Mouse (Mus musculus) E14TG2a.4 (cell line): ENCODE results near the gene Fmnl2.

Experiments used
- H3K27me3 ChIP-seq: 2 replicates; pipeline ENCODE4 v1.6.1; 2014; ENCODE audit warnings: low read length, control low read depth; ENCODE audit not compliant: insufficient read depth
- H3K36me3 ChIP-seq: 2 replicates; pipeline ENCODE4 v1.6.1; 2014; ENCODE audit warnings: low read length, control low read depth; ENCODE audit not compliant: insufficient read depth
- H3K4me1 ChIP-seq: replicated peaks from 2 replicates; pipeline ENCODE4 v1.6.1; 2014; ENCODE audit warnings: low read depth, low read length, control low read depth
- H3K4me3 ChIP-seq: replicated peaks from 2 replicates; pipeline ENCODE4 v1.5.1; 2014; ENCODE audit warnings: mild to moderate bottlenecking, low read length
- H3K9me3 ChIP-seq: 2 replicates; pipeline ENCODE4 v1.6.1; 2014; ENCODE audit warnings: low read length, control low read depth
- CTCF ChIP-seq: conservative IDR thresholded peaks from 2 replicates; pipeline ENCODE4 v1.5.1; 2014; ENCODE audit warnings: low read length
- NANOG ChIP-seq: IDR thresholded peaks from 2 replicates; pipeline ENCODE4 v1.6.1; 2014; ENCODE audit warnings: borderline replicate concordance, low read length, mixed read lengths
- POU5F1 ChIP-seq: IDR thresholded peaks from 2 replicates; pipeline ENCODE4 v1.6.1; 2014; ENCODE audit warnings: low read length, borderline replicate concordance

The Fmnl2 gene

GRCm38 (mm10) chr2:52859466-52859840 lies 1.8 kb downstream of the Fmnl2 start:
- H3K4me1 ChIP-seq: peaks cover 34% of the 10 kb centered on the region
- H3K36me3 ChIP-seq: no peaks in the 10 kb centered on the region
- no peaks in the 10 kb centered on the region for H3K9me3 ChIP-seq
- peak overlapping the region; percentile 94 for H3K4me3 ChIP-seq
- peaks cover 15% of the 10 kb centered on the region for H3K27me3 ChIP-seq
- TF ChIP-seq NANOG (no peak), POU5F1 (no peak), CTCF (no peak)

- Histone ChIP-seq H3K27me3 (peaks cover 15% of the 10 kb centered on the region), H3K4me1 (peaks cover 39% of the 10 kb centered on the region), H3K4me3 (no peak overlapping the region), H3K36me3 (no peaks in the 10 kb centered on the region), H3K9me3 (no peaks in the 10 kb centered on the region)
- no peak for TF ChIP-seq NANOG
- TF ChIP-seq CTCF: no peak
- TF ChIP-seq POU5F1: no peak
Observed at GRCm38 (mm10) chr2:52860111-52860775, 2.6 kb downstream of the Fmnl2 start.

GRCm38 (mm10) chr2:52862046-52862759 lies 4.5 kb downstream of the Fmnl2 start:
- Histone ChIP-seq H3K9me3 (peaks cover 6% of the 10 kb centered on the region), H3K27me3 (peaks cover 9% of the 10 kb centered on the region), H3K36me3 (peaks cover 7% of the 10 kb centered on the region), H3K4me3 (no peak overlapping the region), H3K4me1 (peaks cover 37% of the 10 kb centered on the region)
- TF ChIP-seq NANOG (no peak), CTCF (no peak)

GRCm38 (mm10) chr2:52862760-52863124 lies 5.1 kb downstream of the Fmnl2 start:
- Histone ChIP-seq H3K9me3 (peaks cover 11% of the 10 kb centered on the region), H3K27me3 (peaks cover 9% of the 10 kb centered on the region), H3K4me3 (no peak overlapping the region), H3K4me1 (peaks cover 35% of the 10 kb centered on the region), H3K36me3 (peaks cover 12% of the 10 kb centered on the region)
- TF ChIP-seq NANOG: no peak
- no peak for TF ChIP-seq POU5F1
- no peak for TF ChIP-seq CTCF

- TF ChIP-seq CTCF (no peak), NANOG (no peak), POU5F1 (no peak)
- Histone ChIP-seq H3K27me3 (peaks cover under 1% of the 10 kb centered on the region), H3K9me3 (peaks cover 15% of the 10 kb centered on the region), H3K36me3 (peaks cover 17% of the 10 kb centered on the region), H3K4me1 (peaks cover 28% of the 10 kb centered on the region), H3K4me3 (no peak overlapping the region)
Observed at GRCm38 (mm10) chr2:52864635-52865034, 7.0 kb downstream of the Fmnl2 start.

- Histone ChIP-seq H3K4me3 (no peak overlapping the region), H3K27me3 (no peaks in the 10 kb centered on the region), H3K4me1 (peaks cover 18% of the 10 kb centered on the region), H3K36me3 (peaks cover 17% of the 10 kb centered on the region), H3K9me3 (peaks cover 15% of the 10 kb centered on the region)
- no peak for TF ChIP-seq NANOG
- no peak for TF ChIP-seq POU5F1
- TF ChIP-seq CTCF: no peak
Observed at GRCm38 (mm10) chr2:52866151-52866550, 8.5 kb downstream of the Fmnl2 start.

GRCm38 (mm10) chr2:52867781-52868180 lies 10.1 kb downstream of the Fmnl2 start:
- Histone ChIP-seq H3K36me3 (peaks cover 17% of the 10 kb centered on the region), H3K9me3 (peaks cover 15% of the 10 kb centered on the region), H3K27me3 (no peaks in the 10 kb centered on the region), H3K4me3 (no peak overlapping the region), H3K4me1 (peaks cover 13% of the 10 kb centered on the region)
- TF ChIP-seq NANOG (no peak), CTCF (no peak), POU5F1 (no peak)

- TF ChIP-seq POU5F1 (no peak), CTCF (no peak), NANOG (no peak)
- peaks cover 15% of the 10 kb centered on the region for H3K9me3 ChIP-seq
- no peaks in the 10 kb centered on the region for H3K27me3 ChIP-seq
- H3K4me1 ChIP-seq: peaks cover 14% of the 10 kb centered on the region
- peaks cover 17% of the 10 kb centered on the region for H3K36me3 ChIP-seq
- H3K4me3 ChIP-seq: no peak overlapping the region
Observed at GRCm38 (mm10) chr2:52868181-52868580, 10.5 kb downstream of the Fmnl2 start.
